Mouse (Mus musculus) CH12.LX (cell line): ENCODE results near the gene Ogdhl. TPM values are rescaled to one million over a fixed set of nuclear protein-coding genes. Genes with fewer than 3 reads are reported as not detected.

Source experiments
- DNase-seq: peaks from one replicate; pipeline ENCODE4 v3.0.0-alpha.2; 2013; ENCODE audit errors: extremely low read depth
- H3K27ac ChIP-seq: 2 replicates; pipeline ENCODE4 v1.5.1; 2012; ENCODE audit warnings: low read depth, mild to moderate bottlenecking, control low read depth, moderate library complexity; ENCODE audit not compliant: insufficient read depth
- H3K27me3 ChIP-seq: replicated peaks from 2 replicates; pipeline ENCODE3; 2012; ENCODE audit warnings: inconsistent platforms
- H3K36me3 ChIP-seq, 2 experiments: replicated peaks in 1 of 2; 2 replicates each; pipeline versions ENCODE3 to v1.6.1; 2012; ENCODE audit warnings: inconsistent platforms in 1 of 2, low read length in 1 of 2, mild to moderate bottlenecking in 1 of 2, mixed read lengths in 1 of 2, moderate library complexity in 1 of 2; ENCODE audit not compliant: control insufficient read depth in 1 of 2, insufficient read depth in 1 of 2
- H3K4me1 ChIP-seq, 2 experiments: 2 replicates each; pipeline ENCODE4 v1.6.1; 2012; ENCODE audit warnings: inconsistent platforms in 1 of 2, moderate library complexity in 1 of 2; ENCODE audit not compliant: insufficient read depth in 2 of 2, control insufficient read depth in 1 of 2
- H3K4me2 ChIP-seq: 2 replicates; pipeline ENCODE4 v1.6.1; 2012; ENCODE audit warnings: low read depth, mild to moderate bottlenecking, control low read depth; ENCODE audit not compliant: poor library complexity, insufficient read depth, severe bottlenecking
- H3K4me3 ChIP-seq, 3 experiments: fragments of 150-350 bp in 1 of 3; sonication (generic) in 1 of 3; replicated peaks in 1 of 3; 2 replicates each; pipeline versions ENCODE3 to v1.5.1; 2011 to 2012; ENCODE audit warnings: low read depth in 2 of 3, low read length in 2 of 3, mild to moderate bottlenecking in 2 of 3, moderate library complexity in 2 of 3, control low read depth in 1 of 3, improper control_type of control experiment in 1 of 3, inconsistent platforms in 1 of 3, mixed read lengths in 1 of 3; ENCODE audit not compliant: poor library complexity in 1 of 3
- H3K79me2 ChIP-seq: replicated peaks from 2 replicates; pipeline ENCODE4 v1.6.1; 2012; ENCODE audit warnings: mild to moderate bottlenecking, moderate library complexity; ENCODE audit not compliant: control insufficient read depth, poor library complexity, insufficient read depth, severe bottlenecking; ENCODE audit errors: extremely low read depth
- H3K9ac ChIP-seq: 2 replicates; pipeline ENCODE4 v1.6.1; 2012; ENCODE audit warnings: low read depth, mild to moderate bottlenecking, control low read depth, moderate library complexity; ENCODE audit not compliant: insufficient read depth
- H3K9me3 ChIP-seq: replicated peaks from 2 replicates; pipeline ENCODE3; 2012; ENCODE audit warnings: low read length, inconsistent platforms, mixed read lengths
- BHLHE40 ChIP-seq: IDR thresholded peaks from 2 replicates; pipeline ENCODE4 v1.6.1; 2011; ENCODE audit warnings: mild to moderate bottlenecking, low read depth, low read length, improper control_type of control experiment
- CHD1 ChIP-seq: IDR thresholded peaks from 2 replicates; pipeline ENCODE4 v1.6.1; 2012; ENCODE audit warnings: low read depth, low read length, improper control_type of control experiment, inconsistent platforms
- CHD2 ChIP-seq: IDR thresholded peaks from 2 replicates; pipeline ENCODE4 v1.6.1; 2011; ENCODE audit warnings: low read length, improper control_type of control experiment
- CTCF ChIP-seq, 2 experiments: IDR thresholded peaks in 1 of 2; conservative IDR thresholded peaks in 1 of 2; 2 replicates each; pipeline ENCODE4 v1.5.1; 2011 to 2012; ENCODE audit warnings: low read depth in 2 of 2, low read length in 2 of 2, improper control_type of control experiment in 1 of 2, inconsistent platforms in 1 of 2, mild to moderate bottlenecking in 1 of 2, moderate library complexity in 1 of 2
- ELF1 ChIP-seq: IDR thresholded peaks from 2 replicates; pipeline ENCODE4 v1.6.1; 2014; ENCODE audit warnings: low read depth, mild to moderate bottlenecking, inconsistent platforms, low read length, improper control_type of control experiment
- ETS1 ChIP-seq: conservative IDR thresholded peaks from 2 replicates; pipeline ENCODE4 v1.6.1; 2012; ENCODE audit warnings: low read depth, mild to moderate bottlenecking, inconsistent platforms, low read length, improper control_type of control experiment, moderate library complexity
- GABPA ChIP-seq: IDR thresholded peaks from 2 replicates; pipeline ENCODE4 v1.6.1; 2012; ENCODE audit warnings: low read depth, low read length, improper control_type of control experiment, inconsistent platforms; ENCODE audit not compliant: insufficient replicate concordance
- IRF4 ChIP-seq: IDR thresholded peaks from 2 replicates; pipeline ENCODE4 v1.6.1; 2014; ENCODE audit warnings: low read depth, mild to moderate bottlenecking, inconsistent platforms, low read length, improper control_type of control experiment
- MAFK ChIP-seq: IDR thresholded peaks from 2 replicates; pipeline ENCODE4 v1.6.1; 2011; ENCODE audit warnings: low read length, improper control_type of control experiment; ENCODE audit not compliant: insufficient replicate concordance
- MAZ ChIP-seq: IDR thresholded peaks from 2 replicates; pipeline ENCODE4 v1.6.1; 2012; ENCODE audit warnings: low read depth, mild to moderate bottlenecking, inconsistent platforms, low read length, improper control_type of control experiment, moderate library complexity
- MEF2A ChIP-seq: IDR thresholded peaks from 2 replicates; pipeline ENCODE4 v1.6.1; 2014; ENCODE audit warnings: low read depth, mild to moderate bottlenecking, inconsistent platforms, low read length, improper control_type of control experiment, borderline replicate concordance
- MYC ChIP-seq: IDR thresholded peaks from 2 replicates; pipeline ENCODE4 v1.6.1; 2011; ENCODE audit warnings: low read depth, mild to moderate bottlenecking, improper control_type of control experiment, low read length
- NELFE ChIP-seq: IDR thresholded peaks from 2 replicates; pipeline ENCODE4 v1.6.1; 2011; ENCODE audit warnings: low read depth, low read length, improper control_type of control experiment
- PAX5 ChIP-seq: IDR thresholded peaks from 2 replicates; pipeline ENCODE4 v1.6.1; 2012; ENCODE audit warnings: low read length, inconsistent platforms, mixed read lengths
- POLR2A ChIP-seq: IDR thresholded peaks from 2 replicates; pipeline ENCODE4 v1.6.1; 2011; ENCODE audit warnings: low read depth, mild to moderate bottlenecking, improper control_type of control experiment, low read length
- POLR2AphosphoS2 ChIP-seq: IDR thresholded peaks from 2 replicates; pipeline ENCODE4 v1.6.1; 2011; ENCODE audit warnings: low read depth, low read length, improper control_type of control experiment
- RCOR1 ChIP-seq: conservative IDR thresholded peaks from 2 replicates; pipeline ENCODE4 v1.6.1; 2012; ENCODE audit warnings: low read depth, mild to moderate bottlenecking, inconsistent platforms, low read length, improper control_type of control experiment
- SIN3A ChIP-seq: IDR thresholded peaks from 2 replicates; pipeline ENCODE4 v1.6.1; 2012; ENCODE audit warnings: low read length, improper control_type of control experiment, inconsistent platforms
- ZC3H11A ChIP-seq: IDR thresholded peaks from 2 replicates; pipeline ENCODE4 v1.6.1; 2012; ENCODE audit warnings: low read depth, mild to moderate bottlenecking, inconsistent platforms, low read length, improper control_type of control experiment
- ZMIZ1 ChIP-seq: IDR thresholded peaks from 2 replicates; pipeline ENCODE4 v1.6.1; 2012; ENCODE audit warnings: low read depth, mild to moderate bottlenecking, inconsistent platforms, low read length, improper control_type of control experiment
- dilution Hi-C: fragments of 300-500 bp; cut with MboI; formaldehyde crosslinking; loops from 2 replicates; pipeline ENCODE4 v1.14.3; 2020; ENCODE audit warnings: low sequenced_read_pairs; ENCODE audit not compliant: extremely low pct_unique_long_range_greater_than_20kb, extremely low pct_ligation_motif_present
- in situ Hi-C: fragments of 300-500 bp; cut with MboI; formaldehyde crosslinking; loops from 3 replicates; pipeline ENCODE4 v1.14.3; 2019; ENCODE audit warnings: low sequenced_read_pairs, low pct_ligation_motif_present, low pct_unique_long_range_greater_than_20kb, mixed read lengths
- polyA plus RNA-seq: library from polyadenylated mRNA; unstranded; fragments of >175 nt; gene quantifications from 2 replicates; pipeline ENCODE4 v1.2.1, GENCODE M21; 2012; ENCODE audit warnings: low read depth; ENCODE audit not compliant: insufficient read length
- total RNA-seq, 2 experiments: library from RNA; depleted of rRNA; stranded (reverse); fragments of 300-350 nt in 1 of 2; fragments of >200 nt in 1 of 2; gene quantifications; 2 replicates each; pipeline ENCODE4 v1.2.3; 2012 to 2014

Ogdhl gene
- total and polyA plus RNA-seq, 3 experiments: 1.4 to 11.1 (median 6.5) TPM

DNA sequence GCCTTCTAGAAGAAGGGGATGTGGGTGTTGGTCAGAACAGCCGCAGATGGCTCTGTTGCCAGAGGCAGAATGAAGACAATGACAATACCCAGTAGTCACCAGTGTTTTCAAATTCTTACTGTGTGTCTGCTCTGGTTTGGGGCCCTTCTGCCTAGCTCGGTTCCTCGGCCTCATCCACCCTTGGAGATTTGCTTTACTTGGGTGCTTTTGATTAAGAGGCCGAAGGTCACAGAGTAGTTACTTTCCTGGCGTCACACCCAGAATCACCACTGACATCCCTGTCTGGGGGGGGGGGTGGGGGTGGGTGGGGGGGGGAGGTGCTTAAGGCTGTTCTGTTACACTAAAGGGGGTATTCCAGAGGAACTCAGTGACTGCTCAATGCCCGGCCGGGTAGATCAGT lies 42.5 kb downstream of the Ogdhl start:
- H3K4me3 ChIP-seq: no peak overlapping the region
- dilution Hi-C loops (no loop called here), in situ Hi-C loops (no loop called here)
- DNase-seq: no peak
- H3K9me3 ChIP-seq: peaks cover 5% of the 10 kb centered on the region
- H3K27me3 ChIP-seq: peaks cover 26% of the 10 kb centered on the region
- TF ChIP-seq RCOR1 (no peak), ELF1 (no peak), NELFE (no peak), GABPA (no peak), SIN3A (no peak), ZMIZ1 (no peak), IRF4 (no peak), POLR2A (no peak), MAFK (no peak), BHLHE40 (no peak), MEF2A (no peak), CTCF (conservative IDR thresholded peaks at IDR 0.05 in 1 of 2, IDR thresholded peaks at IDR 0.05 in 1 of 2; ENCODE audit: low read depth in 2 of 2, low read length in 2 of 2) (no peak), POLR2AphosphoS2 (no peak), CHD1 (no peak)
- no peak overlapping the region for H3K4me2 ChIP-seq
- H3K79me2 ChIP-seq: no peaks in the 10 kb centered on the region
- H3K4me1 ChIP-seq: no peaks in the 10 kb centered on the region
- no peak overlapping the region for H3K9ac ChIP-seq
- no peaks in the 10 kb centered on the region for H3K36me3 ChIP-seq
- H3K27ac ChIP-seq: no peak overlapping the region

DNA sequence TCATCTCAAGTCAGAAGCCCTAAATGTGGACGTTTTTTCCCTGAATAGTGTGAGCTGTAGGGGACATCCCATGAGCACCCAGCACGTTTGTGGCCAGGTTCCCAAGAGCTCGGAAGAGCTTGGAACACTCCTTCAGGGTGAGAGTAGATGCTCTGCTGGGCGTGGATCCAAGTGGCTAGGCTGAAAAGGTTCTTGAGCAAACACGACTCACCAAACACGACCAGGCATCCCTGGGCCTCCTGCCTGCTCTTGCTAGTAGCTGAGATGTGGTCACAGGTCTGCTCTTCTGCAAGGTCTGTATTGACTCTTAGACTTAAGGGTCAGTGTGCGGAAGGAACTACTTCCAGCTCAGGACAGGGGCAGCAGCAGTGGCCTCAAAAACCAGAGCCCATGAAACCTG lies 47.9 kb downstream of the Ogdhl start:
- no peaks in the 10 kb centered on the region for H3K79me2 ChIP-seq
- DNase-seq: no peak
- H3K9me3 ChIP-seq: no peaks in the 10 kb centered on the region
- no peak overlapping the region for H3K9ac ChIP-seq
- no peaks in the 10 kb centered on the region for H3K4me1 ChIP-seq
- no peaks in the 10 kb centered on the region for H3K36me3 ChIP-seq
- dilution Hi-C loops: no loop called here
- in situ Hi-C loops: no loop called here
- no peak overlapping the region for H3K4me2 ChIP-seq
- H3K27ac ChIP-seq: no peak overlapping the region
- H3K27me3 ChIP-seq: peaks cover 11% of the 10 kb centered on the region
- TF ChIP-seq POLR2A (no peak), CHD1 (no peak), GABPA (no peak), MEF2A (no peak), MAFK (no peak), ETS1 (no peak), PAX5 (no peak), ZC3H11A (no peak), MAZ (no peak), MYC (no peak), ZMIZ1 (no peak), CHD2 (no peak)
- H3K4me3 ChIP-seq: no peak overlapping the region
